Mouse (Mus musculus) activated CD4-positive, CD25-positive, alpha-beta regulatory T cell, adult 4 months (primary cell): ENCODE measurements around the gene Cltb. TPM values are rescaled to one million over a fixed set of nuclear protein-coding genes. Genes with fewer than 3 reads are reported as not detected.

Source experiments
- ATAC-seq: one replicate; pipeline ENCODE4 v1.8.0; 2017
- polyA plus RNA-seq, 2 experiments: library from polyadenylated mRNA; unstranded; fragments of 100-300 nt; shearing (Covaris generic); gene quantifications; one replicate each; pipeline ENCODE4 v1.2.1; 2017

The Cltb gene
- polyA plus RNA-seq, 2 experiments from 2014 or later = 11.7 TPM

DNA sequence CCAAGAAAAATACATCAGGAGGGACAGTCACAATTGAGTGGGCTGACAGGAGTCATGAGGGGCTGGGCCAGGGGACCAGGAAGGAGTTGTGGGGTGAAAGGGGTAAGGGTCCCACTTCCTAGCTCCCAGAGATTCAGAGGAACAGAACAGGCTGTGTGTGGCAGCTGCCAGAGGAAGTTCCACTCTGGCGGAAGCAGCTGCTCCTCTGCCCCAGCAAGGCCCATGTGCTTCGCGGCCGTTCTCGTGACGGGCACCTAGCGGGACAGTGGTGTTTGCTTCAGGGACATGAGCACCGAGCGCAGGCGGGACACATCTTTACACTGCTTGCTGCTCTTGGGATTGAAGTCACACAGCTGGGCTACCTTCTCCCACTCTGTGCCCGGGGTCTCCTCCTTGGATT lies 17.5 kb downstream of the Cltb start:
- no peak for ATAC-seq

DNA sequence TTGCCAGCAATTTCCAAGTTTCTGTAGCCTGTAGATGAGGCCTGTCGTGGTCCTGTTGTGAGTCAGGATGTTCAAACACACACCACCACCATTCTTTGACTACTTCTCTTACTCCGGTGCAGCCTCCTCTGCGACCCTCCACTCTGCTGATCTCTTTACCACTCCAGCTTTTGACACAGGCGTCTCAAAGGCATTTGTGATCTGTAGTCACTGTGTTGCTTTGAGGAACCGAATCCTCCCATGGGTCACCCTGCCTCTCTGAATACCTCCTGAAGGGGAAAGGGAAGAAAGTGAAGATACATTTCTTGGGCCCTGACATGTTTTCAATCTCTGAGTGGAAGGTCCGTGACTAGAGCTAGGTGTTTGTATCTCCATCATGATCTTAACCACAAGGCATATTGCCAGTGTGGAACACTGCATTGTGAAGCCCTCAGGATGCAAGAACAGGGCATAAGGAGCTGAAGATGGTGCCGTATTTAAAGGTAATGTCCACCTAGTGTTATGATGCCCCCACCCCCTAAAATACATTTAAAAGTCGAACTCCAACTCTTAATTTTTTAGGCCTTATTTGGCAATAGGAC lies 19.3 kb downstream of the Cltb start:
- no peak for ATAC-seq

DNA sequence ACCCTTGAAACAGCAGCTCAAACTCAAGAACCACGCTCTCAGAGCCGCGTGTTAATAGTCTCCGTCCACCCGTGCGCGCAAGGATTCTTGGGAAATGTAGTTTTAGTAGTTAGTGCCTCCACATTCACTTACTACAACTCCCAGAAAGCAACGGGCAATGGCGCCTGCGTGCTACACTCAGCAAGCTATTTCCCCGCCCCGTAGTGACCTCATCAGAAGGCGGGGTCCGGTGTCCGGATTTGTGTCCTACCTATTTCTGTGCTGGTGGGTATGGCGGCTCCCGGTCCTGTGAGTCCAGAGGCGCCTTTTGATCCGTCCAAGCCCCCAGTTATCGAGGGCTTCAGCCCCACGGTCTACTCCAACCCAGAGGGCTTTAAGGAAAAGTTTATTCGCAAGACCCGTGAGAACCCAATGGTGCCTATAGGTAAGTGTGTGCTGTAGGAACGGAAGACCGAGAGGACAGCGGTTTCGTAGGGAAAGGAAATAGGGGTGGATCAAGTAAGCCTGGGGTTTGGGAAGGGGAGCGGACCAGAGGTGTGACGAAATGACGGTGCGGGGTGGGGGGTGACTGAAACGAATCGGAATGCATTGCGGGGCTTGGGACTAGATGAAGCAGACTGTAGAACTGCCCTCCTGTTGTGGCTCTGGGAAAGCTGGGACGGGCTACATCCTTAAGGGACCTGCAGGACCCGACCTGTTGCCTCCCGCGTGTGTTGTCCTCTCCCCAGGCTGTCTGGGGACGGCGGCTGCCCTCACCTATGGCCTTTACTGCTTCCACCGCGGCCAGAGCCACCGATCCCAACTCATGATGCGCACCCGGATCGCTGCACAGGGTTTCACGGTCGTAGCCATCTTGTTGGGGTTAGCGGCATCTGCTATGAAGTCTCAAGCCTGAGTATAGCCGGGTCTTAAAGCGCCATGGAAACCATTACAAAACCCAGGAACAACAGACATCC lies 20.9 kb downstream of the Cltb start, which contains the start of the genes Nop16 and Higd2a:
TSS of gene Nop16 (minus strand) at position 95 of the 956 bp plus-strand sequence.
TSS of gene Higd2a (plus strand) at position 212 of the 956 bp plus-strand sequence.
- ATAC-seq = peak; percentile 95

DNA sequence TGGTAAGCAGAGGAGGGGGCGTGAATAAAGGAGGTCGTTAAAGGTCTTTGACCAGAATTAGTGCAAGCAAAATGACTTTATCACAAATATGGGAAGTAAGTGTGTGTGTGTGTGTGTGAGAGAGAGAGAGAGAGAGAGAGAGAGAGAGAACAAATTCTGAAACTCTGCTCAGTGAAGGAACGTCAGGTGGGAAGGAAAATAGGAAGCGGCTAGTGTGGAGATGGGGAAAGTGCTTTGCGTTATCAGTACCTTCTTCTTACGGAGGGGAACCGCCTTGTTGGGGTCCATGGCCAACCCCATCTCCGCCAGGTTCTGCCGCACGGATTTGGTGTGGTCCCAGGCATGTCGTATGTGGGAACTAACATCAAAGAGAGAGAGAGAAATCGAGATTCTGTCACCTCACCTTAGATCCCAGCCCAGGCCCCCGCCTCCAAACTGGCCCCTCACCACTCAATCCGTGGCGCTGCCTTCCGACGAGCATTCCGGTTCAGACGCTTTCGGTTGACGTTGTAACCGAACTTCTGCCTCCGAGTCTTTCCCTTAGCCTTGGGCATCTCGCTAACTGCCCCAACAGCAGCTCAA lies 21.6 kb downstream of the Cltb start:
- ATAC-seq = peak; percentile 12

DNA sequence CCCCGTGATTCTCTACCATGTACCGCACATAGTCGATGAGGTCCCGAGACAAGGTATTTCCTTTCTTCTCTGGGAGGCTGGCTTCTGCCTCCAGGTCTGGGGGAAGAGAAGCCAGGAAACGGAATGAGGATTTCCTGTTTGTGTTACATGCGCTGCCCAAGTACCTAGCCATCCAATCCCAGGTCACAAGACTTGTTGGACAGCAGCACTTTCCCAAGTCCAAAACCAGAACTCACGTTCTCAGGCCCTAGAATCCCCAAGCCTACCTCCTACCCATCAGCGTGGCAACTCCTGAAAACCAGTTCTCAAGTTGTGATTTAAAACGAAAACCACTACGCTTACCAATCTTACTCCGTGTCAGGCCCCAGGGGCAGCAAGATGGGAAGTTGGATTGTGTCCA lies 25.3 kb downstream of the Cltb start:
- no peak for ATAC-seq

DNA sequence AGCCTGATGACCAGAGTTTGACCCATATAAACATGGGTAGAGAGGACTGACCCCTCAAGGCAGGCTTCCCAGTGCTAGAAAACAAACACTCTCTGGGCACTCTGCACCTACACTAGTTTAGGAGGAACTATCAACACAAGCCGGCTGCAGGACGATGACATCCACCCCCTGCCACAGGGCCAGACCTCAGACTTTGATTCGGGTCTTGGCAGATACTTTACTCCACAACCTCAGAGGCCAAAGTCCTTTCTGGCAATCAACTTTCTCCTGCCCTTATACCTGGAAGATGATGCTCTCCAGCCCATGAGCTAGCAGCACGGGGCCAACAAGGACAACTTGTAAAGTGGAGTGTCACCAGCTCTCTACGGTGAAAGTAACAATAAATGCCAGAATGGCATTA lies 28.3 kb downstream of the Cltb start:
- no peak for ATAC-seq

DNA sequence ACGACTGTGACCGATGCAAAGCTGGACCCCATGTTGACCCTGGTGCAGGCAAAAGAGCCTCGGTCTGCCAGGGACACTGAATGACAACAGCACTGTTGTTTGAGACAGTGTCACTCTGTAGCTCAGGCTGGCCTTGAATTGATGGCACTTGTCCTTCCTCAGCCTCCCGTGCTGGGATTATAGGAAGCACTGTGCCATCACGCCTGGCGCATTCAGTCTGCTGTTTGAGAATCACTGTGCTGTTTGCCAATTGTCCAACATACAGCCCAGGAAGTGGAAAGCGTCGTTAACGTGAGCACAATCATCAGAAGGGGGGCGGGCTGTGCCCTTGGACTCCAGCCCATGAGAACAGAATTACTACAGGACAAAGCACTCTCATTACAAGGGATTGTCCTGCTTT lies 29.0 kb downstream of the Cltb start:
- ATAC-seq = no peak

DNA sequence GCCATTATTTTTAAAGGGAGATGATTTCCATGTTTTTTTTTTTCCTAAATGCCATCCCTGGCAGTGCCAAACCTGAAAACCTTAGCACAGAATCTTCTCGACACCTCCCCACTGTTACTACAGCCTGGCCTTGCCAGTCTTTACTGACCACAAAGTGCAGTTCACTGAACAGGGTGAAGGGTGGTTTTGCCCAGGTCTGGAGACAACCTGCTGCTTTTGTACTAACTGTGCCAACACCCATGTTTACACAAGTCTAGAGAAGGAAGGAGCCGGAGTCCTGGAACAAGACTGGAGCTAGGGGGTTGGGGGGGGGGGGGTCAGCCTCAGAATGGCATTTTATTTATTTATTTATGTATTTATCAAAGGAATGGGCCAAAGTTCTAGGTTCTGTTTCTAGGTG lies 29.8 kb downstream of the Cltb start:
- ATAC-seq = no peak

DNA sequence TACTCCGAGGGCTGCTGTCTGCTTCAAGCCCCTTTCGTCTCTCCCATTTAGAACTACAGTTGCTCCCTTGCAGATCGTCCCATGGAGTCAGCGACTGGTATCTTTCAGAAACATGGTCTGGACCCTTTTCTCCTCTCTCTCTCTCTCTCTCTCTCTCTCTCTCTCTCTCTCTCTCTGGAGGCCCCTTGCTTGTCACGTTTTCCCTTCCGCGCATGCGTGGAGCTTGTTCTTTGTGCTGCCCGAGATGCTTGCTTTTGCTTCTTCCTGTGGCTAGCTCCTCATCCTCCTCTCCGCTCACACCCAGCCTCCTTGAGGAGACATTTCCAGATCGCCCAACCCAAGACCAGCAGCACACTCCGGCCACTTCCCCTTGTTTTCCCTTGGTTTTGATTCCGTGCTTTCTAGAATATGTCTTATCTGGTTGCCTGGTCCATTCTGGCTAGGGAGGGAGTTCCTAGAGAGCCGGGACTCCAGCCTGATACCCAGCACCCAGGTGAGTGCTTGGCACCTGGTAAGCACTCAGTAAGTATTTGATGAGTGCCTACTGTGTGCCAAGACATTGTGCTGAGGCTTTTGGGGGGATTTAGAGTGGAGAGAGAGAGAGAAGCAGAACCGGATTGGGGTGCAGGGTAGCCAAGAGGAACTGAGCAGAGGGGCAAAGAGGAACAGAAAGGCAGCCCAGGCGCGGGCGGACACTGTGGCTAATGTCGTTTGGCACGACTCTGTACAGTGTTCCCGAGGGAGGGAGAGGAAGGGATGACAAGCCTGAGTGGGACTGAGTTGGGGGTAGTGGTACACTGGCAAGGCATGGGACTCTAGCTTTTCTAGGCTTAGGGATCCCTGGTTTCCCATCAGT lies 33.3 kb downstream of the Cltb start:
- no peak for ATAC-seq

DNA sequence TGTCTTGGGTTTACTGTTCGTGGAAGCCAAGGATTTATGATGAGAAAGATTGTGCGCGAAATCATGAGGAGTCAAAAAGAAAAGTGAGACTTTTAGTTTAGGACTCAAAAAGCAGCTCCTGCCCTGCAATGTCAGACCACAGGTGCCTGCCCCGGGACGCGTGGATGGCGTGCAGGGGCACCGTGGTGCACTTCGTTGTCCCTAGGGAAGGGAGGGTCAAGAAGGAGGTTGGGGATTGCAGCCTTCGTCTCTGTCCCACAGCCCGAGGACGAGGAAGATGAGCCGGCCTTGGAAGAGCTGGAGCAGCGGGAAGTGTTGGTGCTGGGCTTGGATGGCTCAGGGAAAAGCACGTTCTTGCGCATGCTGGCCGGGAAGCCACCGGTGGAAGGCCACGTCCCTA lies 35.7 kb downstream of the Cltb start:
- no peak for ATAC-seq

DNA sequence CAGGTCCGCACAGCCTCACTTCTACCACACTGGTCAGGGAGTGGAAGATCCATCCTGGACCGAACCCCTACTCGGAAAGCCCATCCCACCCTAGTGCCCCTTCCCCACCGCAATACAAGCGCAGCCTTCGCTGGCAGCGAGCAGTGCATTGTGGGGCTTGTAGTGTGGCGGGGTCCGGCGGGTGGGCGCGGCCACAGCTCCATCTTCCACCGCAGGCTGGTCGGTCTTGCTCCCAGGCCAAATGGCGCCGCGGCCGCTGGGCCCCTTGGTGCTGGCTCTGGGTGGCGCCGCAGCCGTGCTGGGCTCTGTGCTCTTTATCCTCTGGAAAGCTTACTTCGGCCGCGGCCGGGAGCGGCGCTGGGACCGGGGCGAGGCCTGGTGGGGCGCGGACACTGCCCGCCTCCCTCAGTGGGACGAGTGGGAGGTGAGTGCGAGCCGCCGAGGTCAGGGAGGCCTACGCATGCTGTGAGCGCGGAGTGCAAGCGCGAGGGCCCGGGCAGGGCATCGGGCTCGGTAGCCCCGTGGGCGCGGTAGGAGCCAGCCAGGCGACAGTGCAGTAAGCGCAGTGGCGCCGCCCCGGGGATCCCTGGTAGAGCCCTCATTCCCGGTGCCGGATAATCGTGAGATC lies 36.2 kb downstream of the Cltb start, which contains the start of gene Arl10:
TSS of gene Arl10 (plus strand) at position 162 of the 628 bp plus-strand sequence.
- peak; percentile 43 for ATAC-seq

DNA sequence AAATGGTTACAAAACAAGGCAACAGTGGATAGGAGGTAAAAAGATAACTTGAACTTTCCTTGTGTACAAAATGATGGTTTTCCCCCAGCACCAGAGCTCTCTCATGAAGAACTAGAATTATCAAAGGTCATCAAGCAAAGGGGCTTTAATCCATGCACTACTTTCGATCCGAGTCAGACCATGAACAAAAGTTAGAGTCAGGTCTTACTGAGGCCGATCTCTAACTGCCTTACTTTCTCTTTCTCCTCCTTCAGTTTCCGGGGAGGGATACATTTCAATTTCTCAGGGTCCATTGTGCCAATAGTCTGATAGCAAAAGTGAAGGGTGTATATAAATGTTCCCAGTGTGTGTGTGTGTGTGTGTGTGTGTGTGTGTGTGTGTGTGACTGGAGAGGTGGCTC lies 38.5 kb downstream of the Cltb start:
- ATAC-seq = peak; percentile 18

DNA sequence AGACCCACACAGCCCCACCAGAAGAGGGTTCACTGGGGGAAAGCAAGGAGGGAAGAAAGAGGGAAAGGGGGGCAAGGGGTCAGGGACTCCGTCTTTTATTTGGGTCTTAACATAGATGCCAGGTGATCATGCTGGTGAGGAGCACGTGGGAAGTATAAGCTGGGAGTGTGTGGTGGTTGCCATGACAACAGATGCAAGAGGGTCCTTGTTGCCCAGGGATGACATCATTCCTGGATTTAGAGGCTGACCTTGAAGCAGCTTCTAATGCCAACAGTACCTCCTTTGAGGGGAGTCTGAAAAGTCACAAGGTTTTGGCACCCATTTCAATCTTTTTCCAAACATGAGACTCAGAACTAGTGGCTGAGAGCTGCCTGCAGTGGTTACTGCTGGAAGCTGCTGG lies 39.5 kb downstream of the Cltb start:
- no peak for ATAC-seq

DNA sequence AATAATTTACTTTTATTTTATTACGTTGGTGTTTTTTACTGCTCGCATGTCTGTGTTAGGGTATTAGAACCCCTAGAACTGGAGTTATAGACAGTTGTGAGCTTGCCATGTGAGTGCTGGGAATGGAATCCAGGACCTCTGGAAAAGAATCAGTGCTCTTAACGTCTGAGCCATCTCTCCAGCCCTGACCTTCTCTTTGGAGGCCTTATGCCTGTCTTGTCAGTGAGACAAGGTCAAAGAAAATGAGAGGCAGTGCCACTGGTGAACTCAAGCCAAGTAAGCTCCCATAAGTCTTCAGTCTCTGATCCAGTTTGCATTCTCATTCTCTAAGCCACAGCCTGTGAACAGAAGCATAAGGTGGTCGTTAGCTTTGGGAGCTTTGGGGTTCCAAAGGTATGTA lies 40.4 kb downstream of the Cltb start:
- ATAC-seq = no peak

DNA sequence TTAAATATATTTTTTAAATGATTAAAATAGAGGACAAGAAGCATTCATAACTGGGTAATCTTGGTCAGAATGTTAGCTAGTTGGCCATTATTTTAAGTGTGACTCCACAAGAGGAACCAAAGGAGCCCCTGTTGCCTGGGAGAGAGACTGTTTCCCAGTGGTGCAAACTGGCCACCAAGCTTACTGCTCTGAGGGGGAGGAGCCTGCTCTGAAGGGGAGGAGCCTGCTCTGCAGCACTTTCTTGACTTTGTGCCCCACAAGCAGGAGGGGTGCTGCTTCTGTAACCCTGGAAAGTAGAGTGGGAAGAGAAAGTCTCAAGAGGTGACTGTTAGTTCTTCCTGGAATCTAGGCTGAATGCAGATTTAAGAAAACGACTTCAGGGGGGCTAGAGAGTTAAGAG lies 41.9 kb downstream of the Cltb start:
- ATAC-seq = no peak

DNA sequence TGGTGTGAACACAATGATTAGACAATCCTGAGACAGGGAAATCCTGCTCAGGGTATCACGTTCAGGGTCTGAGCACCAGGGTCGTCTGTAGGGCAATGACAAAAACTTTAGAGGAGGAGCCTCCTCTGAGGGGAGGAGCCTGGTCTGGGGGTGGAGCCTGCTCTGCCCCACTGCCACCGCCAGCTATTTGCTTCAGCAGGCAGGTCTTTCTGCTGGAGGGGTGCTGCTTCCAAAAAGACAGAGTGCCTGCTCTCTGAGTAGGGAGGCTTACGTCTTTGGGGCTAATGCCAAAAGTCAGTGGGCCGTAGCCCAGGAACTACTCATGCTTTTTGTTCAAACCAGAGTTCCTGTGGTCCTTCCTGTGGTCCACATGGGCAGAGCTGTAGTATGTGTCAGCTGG lies 42.8 kb downstream of the Cltb start:
- ATAC-seq = no peak

DNA sequence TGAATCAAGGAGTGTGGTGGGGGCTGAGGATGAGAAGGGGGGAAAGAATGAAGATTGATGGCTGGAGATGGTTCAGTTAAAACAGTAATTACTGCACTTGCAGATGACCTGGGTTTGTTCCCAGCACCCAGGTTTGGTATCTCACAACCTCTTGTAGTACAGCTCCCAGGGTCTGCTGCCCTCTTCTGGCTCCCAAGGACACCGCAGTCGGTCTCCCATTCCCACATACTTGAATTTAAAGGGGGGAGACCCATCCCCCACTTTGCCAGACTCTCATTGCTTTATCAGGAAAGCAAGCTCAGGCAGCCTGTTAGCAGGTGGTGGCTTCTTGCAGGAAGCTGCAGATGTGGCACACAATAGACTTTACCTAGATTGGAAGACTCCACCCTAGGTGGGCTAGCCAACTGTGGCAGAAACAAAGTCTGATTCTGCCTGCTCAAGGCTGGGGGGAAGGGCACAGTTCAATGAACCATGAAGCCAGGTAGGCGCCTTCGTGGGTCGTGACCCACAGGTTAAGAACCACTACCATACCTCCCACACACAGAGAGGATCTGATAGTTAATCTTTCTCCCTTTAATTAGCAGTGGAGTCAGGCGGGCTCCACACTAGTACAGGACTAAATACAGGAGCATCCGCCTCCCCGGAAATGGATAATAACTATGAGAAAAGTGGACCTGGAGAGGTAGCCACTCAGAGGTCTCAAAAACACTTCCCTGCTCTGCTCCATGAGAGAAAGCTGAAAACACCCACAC lies 45.4 kb downstream of the Cltb start:
- no peak for ATAC-seq

DNA sequence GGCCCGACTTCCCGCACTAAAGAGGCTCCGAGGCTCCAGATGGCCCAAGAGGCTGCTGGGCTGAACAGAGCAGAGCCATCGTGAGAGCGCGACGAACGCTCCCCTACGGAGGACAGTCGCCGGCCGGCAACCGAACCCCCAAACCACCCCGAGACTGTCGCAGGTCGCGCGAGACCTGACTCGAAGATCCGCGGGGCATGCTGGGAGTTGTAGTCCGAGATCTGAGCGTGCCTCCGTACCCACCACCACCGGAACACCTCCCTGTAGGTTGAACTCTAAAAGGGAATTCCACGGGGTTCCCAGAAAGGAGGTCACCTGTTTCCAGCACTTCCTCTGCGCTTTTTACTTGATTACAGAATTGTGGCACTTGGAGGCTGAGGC lies 46.0 kb downstream of the Cltb start, which contains the start of gene 4833439L19Rik:
TSS of gene 4833439L19Rik (minus strand) at position 235 of the 381 bp plus-strand sequence.
- peak; percentile 98 for ATAC-seq

DNA sequence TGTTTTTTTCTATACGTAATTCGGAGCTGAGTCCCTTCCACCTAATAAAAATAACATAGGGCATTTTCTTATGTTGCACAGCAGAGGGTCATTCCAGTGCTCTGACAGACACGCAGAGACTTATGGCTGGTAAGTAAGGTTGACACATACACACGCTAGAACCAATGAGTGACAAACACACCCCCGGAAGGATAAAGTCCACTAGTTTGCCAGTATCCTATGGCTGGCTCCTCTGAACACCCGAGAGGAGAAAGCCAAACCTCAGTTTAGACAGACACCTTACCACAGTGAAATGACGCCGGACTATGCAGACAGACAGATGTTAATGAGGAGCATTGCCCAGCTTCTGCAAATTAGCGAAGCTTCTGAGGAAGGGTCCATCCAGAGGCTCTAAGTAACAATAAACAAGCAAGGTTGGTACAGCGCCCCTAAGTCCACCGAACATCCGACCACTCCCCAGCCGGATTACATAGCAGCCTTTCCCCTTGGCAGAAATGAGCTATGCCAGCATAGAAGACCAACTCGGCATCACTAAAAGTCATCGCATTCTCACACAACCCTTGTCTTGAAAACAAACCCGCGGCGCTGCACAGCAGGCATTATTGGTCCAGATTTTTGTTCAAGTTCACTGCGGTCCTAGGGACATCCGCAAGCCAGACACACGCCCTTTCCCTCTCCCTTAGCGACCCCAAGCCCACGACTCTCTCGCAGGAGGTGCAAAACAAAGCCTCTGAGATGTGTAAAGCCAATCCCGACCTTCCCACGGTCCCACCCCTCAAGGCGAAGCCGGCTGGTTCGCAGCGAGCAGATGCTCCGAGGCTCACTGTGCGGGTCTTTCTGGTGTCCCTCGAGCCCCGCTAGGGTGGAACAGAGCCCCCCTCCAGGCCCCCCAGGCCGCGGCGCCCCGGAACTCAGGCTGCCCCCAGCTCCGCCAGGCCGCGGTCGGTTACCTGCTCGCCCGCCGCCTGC lies 46.6 kb downstream of the Cltb start:
- ATAC-seq = no peak

DNA sequence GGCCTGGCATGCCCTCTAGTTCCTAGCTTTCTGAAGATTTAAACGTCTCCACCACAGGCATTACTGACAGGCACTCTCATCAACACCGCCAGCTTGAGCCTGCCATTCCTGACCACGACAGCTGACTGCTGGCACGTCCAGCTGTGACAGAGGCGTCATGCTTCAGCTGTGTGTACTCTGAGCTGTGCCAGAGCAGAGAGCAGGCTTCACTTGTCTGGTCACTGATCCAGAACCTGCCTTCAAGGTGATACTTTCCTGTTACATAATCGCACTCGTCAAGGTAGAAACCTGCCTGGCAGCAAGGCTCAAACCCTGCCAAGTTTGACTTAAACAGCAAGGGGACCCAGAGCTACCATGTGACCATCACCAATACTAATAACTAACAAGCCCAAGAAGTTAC lies 48.6 kb downstream of the Cltb start:
- ATAC-seq = no peak
